Mouse (Mus musculus) c-Kit-positive CD71-positive TER-119-negative erythroid progenitor cells, embryonic 14.5 days (primary cell): Measurements from ENCODE around the gene Spop.

Experiments
- DNase-seq: peaks from one replicate; pipeline ENCODE4 v3.0.0-alpha.2; 2013; ENCODE audit warnings: low read depth

Spop gene

DNA sequence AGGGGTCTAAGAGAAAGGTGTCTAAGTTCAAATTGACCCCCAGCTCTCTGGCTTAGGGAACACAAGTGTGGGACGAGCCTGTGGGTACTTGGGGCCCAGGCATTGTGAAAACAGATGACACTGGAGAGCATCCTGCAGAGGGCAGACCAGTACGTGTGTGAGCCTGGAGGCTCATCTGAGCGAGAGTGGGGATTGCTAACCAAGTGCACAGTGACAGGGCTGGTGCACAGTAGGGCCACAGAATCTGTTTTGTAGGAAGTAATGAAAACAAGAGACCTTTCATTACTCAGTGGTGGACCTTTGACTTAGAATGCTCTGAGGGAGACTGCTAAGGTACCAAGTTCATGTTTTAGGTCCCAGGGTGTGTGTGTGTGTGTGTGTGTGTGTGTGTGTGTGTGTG, 106.1 kb downstream of the Spop start:
- DNase-seq: no peak

- peak; percentile 70 for DNase-seq
Observed at GRCm38 (mm10) chr11:95520456-95521072, 106.7 kb downstream of the Spop start.

GRCm38 (mm10) chr11:95521563-95521962, 107.7 kb downstream of the Spop start:
- DNase-seq: peak; percentile 67

GRCm38 (mm10) chr11:95527307-95527706, 113.4 kb downstream of the Spop start:
- DNase-seq: no peak

DNA sequence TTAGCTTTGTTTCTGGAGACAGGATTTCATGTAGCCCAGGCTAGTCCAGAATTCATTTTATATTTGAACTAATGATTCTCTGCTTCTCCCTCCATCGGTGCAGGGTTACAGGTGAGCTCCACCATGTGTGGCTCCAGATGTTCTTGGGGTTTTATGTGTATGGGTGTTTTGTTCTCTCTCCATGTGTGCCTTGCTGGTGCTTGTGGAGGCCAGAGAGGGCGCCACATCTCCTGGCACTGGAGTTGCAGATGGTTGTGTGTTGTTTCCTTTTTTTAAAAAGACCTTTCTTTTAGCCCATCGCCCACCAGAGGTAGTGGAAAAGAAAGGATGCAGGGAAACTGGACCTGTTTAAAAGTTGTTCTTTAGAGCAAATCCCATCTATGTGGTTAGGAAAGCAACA, 114.4 kb downstream of the Spop start:
- DNase-seq: no peak

DNA sequence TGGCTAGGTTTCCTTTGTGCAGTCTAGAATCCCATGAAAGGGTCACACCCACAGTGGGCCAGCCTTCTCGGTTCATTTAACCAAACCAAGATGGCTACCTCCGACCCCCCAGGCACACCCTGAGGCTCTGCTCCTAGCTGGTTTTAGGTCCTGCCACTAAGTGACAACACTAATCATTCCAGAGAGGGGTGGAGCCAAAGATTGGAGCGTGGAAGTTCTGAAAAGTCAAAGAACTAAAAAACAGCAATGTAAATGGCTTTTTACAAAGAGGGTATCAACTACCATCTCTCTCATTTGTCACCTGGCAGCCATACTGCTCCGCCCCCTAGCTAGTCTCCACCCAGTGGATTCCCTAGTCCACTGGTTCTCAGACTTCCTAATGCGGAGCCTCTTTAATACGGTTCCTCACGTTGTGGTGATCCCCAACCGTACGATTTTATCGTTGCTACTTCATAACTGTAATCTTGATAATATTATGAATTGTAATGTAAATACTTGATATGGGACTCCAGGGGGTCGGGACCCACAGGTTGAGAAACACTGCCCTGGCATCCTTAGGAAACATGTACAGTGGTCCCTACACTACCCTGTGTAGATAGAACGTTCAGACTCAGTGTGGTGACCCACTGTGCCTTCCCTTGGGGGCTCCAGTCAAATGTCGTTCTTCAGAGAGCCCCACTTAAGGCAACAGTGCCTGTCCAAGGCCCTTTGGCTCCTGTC, 118.6 kb downstream of the Spop start:
- no peak for DNase-seq

DNA sequence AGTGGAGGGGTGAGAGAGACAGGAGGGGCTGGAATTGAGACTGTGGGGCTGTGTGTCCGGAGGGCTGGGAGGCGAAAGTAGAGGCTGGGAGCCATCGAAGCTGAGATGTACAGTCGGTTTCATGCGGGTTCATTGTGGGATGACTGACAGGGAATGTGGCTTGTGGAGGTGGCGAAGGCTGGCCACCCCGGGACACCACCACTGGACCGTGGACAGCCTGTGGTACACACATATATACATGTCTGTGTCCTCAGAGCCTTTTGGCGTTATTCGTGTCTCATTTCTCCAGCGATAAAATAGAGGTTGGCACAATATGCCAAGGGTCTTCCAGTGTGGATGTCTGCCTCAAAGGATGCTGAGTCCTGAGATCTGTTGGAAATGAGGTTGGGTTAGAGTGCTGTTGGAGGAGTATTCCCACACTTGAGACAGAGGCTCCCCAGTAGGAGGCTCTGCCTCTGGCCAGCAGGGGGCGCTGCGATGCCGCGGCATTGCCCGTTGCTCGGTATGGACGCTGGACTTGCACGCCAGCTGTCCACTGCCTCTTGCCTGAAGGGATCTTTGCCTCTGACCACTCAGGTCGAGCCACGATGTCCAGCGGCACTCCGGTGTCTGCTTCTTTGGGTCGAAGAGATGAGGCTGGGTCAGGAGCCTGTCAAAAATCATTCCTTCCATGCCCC, 119.7 kb downstream of the Spop start:
- DNase-seq: peak; percentile 36

DNA sequence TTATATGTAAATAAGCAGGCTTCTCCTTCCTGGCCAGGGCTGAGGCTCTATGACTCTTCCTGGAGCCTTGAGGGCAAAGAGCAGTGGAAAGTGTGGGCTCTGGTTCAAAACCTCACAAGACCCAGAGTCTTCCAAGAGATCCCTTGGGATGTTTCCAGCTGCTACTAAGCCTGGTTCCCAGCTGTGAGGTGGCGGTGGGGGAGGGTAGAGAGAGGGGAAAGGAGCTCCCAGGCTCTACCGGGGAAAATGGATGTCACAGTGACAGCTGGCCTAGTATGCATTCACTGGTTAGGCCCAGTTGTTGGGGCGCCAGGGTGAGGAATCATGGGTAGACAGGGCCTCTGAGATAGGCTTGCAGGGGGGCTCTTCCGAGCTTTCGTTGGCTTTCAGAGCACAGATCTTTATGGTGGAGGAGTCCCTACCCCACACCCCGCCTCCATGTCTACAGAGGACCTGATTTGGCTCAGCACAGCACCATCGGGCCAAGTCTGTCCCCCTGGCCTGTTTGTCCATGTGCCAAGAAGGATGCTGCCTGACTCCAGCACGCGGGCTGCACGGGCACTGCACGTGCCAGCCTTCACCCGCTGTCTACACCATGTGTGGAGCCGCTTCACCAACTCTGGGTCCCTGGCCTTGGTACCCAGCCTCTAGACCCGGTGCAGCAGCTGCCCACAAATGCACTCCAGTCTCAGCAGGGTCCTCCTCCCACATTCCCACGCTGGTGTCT, 124.7 kb downstream of the Spop start:
- DNase-seq: no peak

DNA sequence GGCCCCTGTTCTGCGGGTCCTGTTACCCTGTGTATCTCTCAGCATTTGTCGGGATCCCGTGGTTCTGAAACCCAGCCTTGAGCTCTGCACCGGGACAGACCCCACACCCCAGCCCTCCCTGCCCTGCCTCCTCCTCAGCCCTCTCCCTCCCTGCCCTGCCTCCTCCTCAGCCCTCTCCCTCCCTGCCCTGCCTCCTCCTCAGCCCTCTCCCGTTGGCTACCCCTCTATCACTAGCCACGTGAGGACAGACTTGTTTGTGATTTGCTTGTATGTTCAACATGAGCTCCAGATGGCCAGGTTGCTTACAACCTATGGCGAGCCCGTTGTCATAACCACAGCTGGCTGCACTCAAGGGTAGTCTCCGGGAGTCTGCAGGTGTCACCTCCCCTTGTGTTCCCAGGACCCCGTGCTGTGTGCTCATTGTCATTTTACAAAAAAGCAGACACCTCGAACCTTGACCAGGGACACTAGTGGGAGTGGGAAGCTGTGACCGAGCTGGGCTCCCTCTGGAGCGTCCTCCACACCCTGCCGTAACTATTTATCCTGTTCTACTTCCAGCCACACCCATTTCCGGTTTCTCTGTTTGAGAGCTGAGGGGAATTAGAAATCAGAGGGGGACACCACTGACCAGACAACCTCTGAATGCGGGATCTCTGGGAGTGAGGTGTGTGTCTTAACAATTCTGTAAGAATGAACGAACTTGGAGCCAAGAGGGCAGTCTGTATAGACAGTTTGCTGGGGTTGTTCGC, 126.9 kb downstream of the Spop start:
- DNase-seq: no peak
